Mouse (Mus musculus) E14TG2a.4 (cell line): Measurements from ENCODE around the gene Tbc1d4.

Source experiments
- CTCF ChIP-seq: conservative IDR thresholded peaks from 2 replicates; pipeline ENCODE4 v1.5.1; 2014; ENCODE audit warnings: low read length
- NANOG ChIP-seq: IDR thresholded peaks from 2 replicates; pipeline ENCODE4 v1.6.1; 2014; ENCODE audit warnings: borderline replicate concordance, low read length, mixed read lengths

DNA sequence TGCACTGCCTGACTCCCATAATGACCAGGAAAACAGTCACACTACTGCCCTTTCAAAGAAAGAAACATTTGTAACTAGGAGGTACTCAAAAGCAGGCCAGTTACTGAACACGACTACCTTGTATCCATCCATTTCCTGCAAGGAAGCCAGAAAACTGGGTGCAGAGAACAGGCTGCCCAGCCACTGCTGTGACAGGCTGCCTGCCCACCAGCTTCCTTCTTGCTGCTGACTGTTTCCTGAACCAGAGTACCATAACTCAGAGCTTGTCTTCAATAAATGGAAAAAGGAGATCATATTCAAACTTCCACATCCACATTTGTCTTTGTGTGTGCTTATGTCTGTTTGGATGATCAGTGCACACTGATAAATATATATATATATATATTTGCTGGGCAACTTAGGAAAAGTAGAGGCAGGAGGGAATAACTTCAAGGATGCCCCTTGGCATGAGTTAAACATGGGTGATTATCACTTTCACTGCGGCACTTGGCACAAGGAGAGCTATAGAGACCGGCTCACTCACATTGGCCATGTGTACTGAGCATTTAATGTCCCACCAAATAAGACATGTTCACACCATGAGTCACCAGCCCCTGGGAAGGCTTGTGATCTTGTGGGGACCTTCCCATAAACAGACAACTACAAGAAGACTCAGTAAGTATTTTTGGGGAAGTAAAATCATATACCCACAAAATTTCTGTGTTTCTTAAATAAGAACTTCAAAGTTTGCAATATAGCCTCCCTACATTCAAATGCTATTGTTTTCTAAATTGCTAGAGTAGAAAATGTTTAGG, 105.6 kb downstream of the Tbc1d4 start:
- TF ChIP-seq CTCF (no peak), NANOG (no peak)
